Mouse (Mus musculus): Measurements from ENCODE around the gene Cylc1.

The Cylc1 gene

DNA sequence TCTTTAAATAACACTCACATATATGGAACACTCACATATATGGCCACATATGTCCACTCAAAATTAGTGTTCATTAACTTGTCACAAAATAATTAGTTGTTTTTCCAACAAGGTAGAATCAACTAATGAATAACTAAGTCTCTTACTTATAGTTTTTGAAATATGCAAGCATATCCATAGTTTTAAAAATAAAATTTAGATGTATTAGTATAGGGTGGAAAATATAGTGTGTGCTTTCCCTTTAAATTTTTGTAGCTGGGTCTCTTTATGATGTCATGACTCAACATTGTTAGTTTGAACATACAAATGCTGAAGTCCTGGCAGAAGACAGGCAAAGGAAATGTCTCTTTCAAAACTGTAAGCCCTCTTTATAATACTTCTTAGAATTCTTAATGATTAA, at the start of gene Cylc1:
Gene Cylc1 (plus strand): TSS at position 301 of the 400 bp plus-strand sequence.
- no peak for DNase-seq (ENCODE audit: low spot score)

DNA sequence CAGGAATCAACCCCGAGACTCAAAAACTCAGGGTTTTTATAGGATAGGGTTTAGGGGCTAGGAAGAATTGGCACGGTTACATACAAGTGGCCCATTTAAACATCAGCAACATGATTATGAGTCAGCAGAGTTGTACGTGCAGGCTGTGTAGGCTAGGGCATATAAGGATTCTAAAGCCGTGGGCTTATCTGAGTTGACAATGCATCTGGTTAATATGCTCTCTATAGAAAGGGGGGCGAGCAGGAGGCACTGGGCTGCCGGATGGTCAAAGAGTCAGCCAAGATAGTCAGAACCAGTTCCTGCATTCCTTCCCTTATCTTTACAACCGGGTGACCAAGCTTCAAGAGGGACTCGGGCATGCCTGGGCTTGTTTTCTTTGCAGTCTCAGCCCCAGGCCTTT, 31.5 kb upstream of the Cylc1 start:
- DNase-seq (ENCODE audit: low spot score): no peak

DNA sequence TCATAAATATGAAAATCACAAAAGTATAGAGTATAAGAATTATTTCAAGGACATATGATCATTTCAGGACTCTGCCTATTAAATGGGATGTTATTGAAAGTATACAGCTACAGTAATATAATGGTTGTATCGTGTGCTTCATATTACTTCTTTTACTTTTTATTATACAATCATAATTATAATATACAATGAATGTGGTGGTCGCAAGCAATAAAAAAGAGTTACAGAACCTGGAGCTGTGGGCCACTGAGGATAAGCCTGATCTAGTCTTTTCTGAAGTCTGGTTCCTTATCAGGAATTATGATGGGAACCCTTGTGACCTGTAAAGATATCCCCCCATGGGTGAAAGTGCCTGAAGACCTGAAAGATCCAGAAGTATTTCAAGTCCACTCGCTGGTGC, 57.8 kb downstream of the Cylc1 start, which contains the start of gene Gm10112:
Gene Gm10112 (plus strand): TSS at position 301 of the 400 bp plus-strand sequence.
- no peak for DNase-seq (ENCODE audit: low spot score)

All from left cerebral cortex, adult 11 months (tissue).